Mouse (Mus musculus): ENCODE results near the gene Capn7.
A peak's percentile ranks its signal among the peaks of the same experiment; 100 is the strongest.

The Capn7 gene

DNA sequence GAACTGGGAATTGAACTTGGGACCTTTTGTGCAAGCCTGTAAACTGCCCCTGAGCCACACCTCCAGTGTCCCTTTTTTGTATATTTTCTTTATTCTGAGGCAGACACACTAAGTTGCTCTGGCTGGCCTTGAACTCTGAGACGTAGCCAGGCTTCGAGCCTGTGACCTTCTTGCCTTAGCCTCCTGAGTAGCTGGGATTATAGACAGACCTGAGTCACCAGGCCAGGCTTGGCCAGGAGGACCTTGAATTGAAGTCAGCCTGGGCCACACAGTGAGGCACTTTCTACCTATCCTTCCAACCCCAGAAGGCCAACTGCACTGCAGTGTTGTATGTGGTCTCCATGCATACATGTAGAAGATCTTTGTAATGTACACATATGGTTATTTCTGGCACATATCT is 60.0 kb downstream of the Capn7 start:
- peaks cover 16% of the 10 kb centered on the region for H3K36me3 ChIP-seq (ENCODE audit: control insufficient read depth, insufficient read depth, low read length, poor library complexity, severe bottlenecking)
- DNase-seq (ENCODE audit: low read depth, low spot score): no peak
- H3K27me3 ChIP-seq (ENCODE audit: control insufficient read depth, insufficient read depth, low read length, poor library complexity, severe bottlenecking): no peaks in the 10 kb centered on the region

DNA sequence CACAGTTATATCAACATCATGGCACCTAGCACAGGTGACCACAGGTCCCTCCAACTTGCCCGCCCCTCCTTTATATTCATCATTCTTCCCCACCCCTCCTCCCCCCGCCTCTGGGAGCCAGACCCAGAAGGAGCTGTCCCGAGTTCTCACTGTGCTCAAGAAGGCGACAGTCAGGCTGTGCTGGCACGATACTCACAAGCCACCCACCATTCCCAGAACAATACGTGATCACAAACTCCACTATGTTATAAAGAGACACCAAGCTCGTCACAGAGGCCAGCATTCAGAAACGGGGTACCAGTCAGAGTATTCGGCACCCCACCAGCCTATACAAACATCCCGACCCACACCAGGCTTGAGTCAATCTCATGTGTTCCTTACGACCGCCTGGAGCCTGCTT is 60.9 kb downstream of the Capn7 start:
- DNase-seq (ENCODE audit: low read depth, low spot score): no peak

DNA sequence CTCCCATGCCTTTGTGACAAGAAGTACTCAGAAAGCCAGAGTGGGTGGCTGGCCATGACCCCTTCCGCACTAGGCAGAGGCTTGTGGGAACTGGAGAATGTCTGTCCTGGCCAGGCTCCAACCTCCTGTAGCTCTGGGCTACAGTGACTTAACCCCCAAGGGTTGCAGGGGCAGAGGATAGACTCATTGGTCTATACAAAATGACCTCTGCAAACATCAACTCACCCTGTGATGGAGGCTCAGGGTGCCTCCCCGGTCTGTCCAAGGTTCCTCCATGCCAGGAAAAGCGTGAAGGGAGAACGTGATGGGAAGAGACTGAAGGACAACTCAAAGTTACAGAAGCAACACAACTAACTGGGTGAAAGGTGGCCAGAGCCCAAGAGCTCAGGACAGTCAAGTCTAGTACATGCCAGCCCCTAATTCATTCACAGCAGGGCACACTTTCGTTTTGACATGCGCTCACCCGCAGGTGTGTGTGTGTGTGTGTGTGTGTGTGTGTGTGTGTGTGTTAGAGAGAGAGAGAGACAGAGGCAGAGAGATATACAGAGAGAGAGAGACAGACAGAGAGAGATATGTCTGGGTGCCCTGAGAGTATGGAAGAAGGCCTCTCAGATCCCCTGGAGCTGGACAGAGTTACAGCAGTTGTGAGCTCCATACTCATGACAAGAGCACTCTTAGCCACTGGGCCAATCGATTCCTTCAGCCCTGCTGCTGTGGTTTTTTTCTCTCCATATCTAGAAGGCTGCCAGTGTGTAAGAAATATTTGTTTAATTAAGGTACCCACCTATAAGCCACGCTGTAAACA is 61.6 kb downstream of the Capn7 start:
- DNase-seq (ENCODE audit: low read depth, low spot score): no peak
- Histone ChIP-seq H3K27me3 (ENCODE audit: control insufficient read depth, insufficient read depth, low read length, poor library complexity, severe bottlenecking) (no peaks in the 10 kb centered on the region), H3K36me3 (ENCODE audit: control insufficient read depth, insufficient read depth, low read length, poor library complexity, severe bottlenecking) (peaks cover 18% of the 10 kb centered on the region)

More for the DNA sequence above, 60.9 kb downstream of the Capn7 start:
- Histone ChIP-seq H3K36me3 (ENCODE audit: control insufficient read depth, insufficient read depth, low read length, poor library complexity, severe bottlenecking) (peaks cover 18% of the 10 kb centered on the region), H3K27me3 (ENCODE audit: control insufficient read depth, insufficient read depth, low read length, poor library complexity, severe bottlenecking) (no peaks in the 10 kb centered on the region)

DNA sequence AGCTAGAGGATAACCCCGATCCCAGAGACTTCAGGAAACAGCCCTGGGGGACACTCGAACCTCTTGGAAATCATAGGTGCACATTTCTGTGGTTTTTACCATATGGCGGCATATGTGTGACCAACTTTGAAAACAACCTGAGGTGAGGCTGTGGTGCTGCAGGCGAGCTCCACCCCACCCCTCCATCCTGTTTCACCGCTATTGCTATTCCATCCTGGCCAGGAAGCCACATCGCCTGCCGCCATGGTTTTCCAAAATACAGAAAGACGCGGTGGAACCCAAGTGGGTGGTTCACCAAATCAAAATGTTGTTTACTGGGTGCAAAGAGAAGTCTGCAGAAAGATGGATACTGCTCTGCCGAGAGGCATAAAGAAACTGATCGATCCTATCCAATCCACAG is 62.4 kb downstream of the Capn7 start:
- DNase-seq (ENCODE audit: low read depth, low spot score): no peak
- Histone ChIP-seq H3K36me3 (ENCODE audit: control insufficient read depth, insufficient read depth, low read length, poor library complexity, severe bottlenecking) (peaks cover 15% of the 10 kb centered on the region), H3K27me3 (ENCODE audit: control insufficient read depth, insufficient read depth, low read length, poor library complexity, severe bottlenecking) (no peaks in the 10 kb centered on the region)

DNA sequence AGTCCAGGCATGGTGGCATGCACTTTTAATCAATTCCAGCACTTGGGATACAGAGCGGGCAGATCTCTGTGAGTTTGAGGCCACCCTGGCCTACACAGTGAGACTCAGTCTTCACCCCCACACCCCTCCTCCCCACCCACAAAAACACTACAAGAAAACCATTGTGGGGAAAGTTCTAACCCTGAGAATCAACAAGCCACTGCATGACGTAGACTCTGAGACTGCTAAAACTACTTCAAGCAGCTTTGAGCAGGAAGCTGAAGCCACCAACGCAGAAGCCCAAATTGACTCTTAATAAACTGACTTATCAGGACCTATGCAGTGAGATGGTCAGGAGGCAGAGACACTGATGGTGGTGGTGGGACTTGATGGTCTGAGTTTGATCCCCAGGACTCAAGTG is 62.8 kb downstream of the Capn7 start:
- no peak for DNase-seq (ENCODE audit: low read depth, low spot score)
- Histone ChIP-seq H3K36me3 (ENCODE audit: control insufficient read depth, insufficient read depth, low read length, poor library complexity, severe bottlenecking) (peaks cover 16% of the 10 kb centered on the region), H3K27me3 (ENCODE audit: control insufficient read depth, insufficient read depth, low read length, poor library complexity, severe bottlenecking) (no peaks in the 10 kb centered on the region)

DNA sequence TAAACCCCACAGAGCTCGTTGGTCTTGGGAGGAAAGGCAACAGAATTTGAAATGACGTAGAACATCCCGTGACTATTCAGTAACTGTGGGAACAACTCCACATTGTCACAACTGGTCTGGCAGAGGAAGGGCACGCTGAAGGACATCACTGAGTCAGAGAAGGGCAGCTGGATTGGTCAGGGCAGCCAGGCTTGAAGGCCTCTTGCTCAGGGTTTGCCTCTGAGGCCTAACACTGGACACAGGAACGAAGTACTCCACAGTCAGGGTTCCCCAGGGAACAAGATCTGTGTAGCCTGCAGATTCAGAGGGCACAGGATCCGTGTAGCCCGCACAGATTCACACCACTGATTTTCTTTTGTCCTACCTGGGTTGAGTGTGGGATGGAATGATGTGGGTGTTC is 63.8 kb downstream of the Capn7 start:
- Histone ChIP-seq H3K36me3 (ENCODE audit: control insufficient read depth, insufficient read depth, low read length, poor library complexity, severe bottlenecking) (peaks cover 16% of the 10 kb centered on the region), H3K27me3 (ENCODE audit: control insufficient read depth, insufficient read depth, low read length, poor library complexity, severe bottlenecking) (no peaks in the 10 kb centered on the region)
- no peak for DNase-seq (ENCODE audit: low read depth, low spot score)

DNA sequence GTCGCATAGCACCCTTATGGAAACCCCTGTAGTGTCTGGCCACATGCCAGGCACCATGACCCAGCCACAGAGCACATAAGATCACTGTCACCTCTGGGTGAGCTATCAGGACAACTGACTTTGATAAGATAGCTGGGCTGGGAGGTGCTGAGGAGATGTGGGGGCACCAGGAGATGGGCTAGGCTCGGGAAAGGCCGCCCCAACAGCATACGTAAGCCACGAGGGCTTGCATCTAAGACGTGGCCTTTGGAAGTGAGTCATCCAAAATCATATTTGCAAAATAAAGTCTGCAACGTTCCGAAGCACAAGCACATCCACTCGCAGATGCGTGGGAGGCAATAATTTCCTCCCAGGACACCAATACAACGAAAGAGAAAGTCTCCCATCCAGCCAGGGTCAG is 64.5 kb downstream of the Capn7 start:
- DNase-seq (ENCODE audit: low read depth, low spot score): no peak
- peaks cover 14% of the 10 kb centered on the region for H3K36me3 ChIP-seq (ENCODE audit: control insufficient read depth, insufficient read depth, low read length, poor library complexity, severe bottlenecking)
- no peaks in the 10 kb centered on the region for H3K27me3 ChIP-seq (ENCODE audit: control insufficient read depth, insufficient read depth, low read length, poor library complexity, severe bottlenecking)

DNA sequence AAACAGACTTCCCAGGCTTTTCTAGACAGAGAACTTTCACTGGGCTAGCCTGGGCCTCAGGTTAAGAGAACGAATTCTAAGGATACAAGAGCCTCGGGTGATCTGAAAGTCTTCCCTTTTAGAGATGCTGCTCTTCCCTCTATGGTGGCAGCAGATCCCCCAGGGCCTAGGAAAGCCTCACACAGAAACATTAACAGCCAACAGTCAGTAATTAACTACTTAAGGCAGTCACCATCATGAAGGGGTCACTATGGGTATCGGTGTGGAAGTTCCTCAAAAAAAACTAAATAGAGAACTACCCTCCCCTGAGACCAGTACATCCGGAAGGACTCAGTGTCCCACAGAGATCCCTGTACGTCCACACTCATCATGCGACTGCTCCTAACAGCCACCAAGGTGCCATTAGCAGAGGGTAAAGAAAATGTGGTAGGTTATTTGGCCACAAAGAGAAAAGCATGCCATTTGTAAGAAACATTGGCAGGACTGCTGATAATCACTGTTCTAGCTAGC is 65.5 kb downstream of the Capn7 start:
- Histone ChIP-seq H3K27me3 (ENCODE audit: control insufficient read depth, insufficient read depth, low read length, poor library complexity, severe bottlenecking) (no peaks in the 10 kb centered on the region), H3K36me3 (ENCODE audit: control insufficient read depth, insufficient read depth, low read length, poor library complexity, severe bottlenecking) (peaks cover 18% of the 10 kb centered on the region)
- peak; percentile 52 for DNase-seq (ENCODE audit: low read depth, low spot score)

DNA sequence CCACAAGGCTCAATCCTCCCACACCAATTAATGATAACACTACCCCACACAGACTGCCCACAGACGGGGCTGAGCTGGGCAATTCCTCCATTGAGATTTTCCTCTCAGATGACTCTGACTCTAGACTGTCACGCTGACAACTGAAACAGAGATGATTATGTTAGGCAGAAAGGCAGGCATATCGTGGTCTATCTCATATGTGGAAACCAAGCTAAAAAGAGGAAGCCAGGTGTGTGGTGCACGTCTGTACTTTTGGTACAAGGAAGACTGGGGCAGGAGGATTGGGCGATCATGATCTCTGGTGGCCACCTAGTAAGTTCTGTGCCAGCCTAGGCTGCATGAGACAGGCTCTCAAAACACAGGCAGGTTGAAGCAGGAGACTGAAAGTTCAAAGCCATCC is 66.3 kb downstream of the Capn7 start:
- DNase-seq (ENCODE audit: low read depth, low spot score): peak; percentile 74
- Histone ChIP-seq H3K27me3 (ENCODE audit: control insufficient read depth, insufficient read depth, low read length, poor library complexity, severe bottlenecking) (no peaks in the 10 kb centered on the region), H3K36me3 (ENCODE audit: control insufficient read depth, insufficient read depth, low read length, poor library complexity, severe bottlenecking) (peaks cover 17% of the 10 kb centered on the region)

DNA sequence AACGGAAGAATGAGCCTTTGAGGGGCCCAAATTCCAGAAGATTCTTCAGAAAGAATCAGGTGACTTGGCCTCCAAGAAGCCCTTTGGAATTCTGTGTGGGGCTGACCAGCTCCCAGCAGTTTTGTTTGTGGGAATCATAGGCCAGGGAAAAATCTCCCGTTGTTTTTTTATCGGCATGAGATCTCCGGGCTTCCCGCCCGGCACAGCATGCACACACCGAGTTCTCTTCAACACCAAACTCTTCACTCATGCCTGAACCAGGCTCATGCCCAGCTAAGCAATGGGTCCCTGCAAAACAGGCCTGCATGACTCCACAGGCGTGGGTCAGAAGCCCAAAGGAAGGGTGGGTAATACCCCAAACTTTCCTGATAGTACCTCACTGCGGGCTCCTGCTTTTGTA is 67.1 kb downstream of the Capn7 start:
- H3K27me3 ChIP-seq (ENCODE audit: control insufficient read depth, insufficient read depth, low read length, poor library complexity, severe bottlenecking): no peaks in the 10 kb centered on the region
- no peak for DNase-seq (ENCODE audit: low read depth, low spot score)
- peaks cover 18% of the 10 kb centered on the region for H3K36me3 ChIP-seq (ENCODE audit: control insufficient read depth, insufficient read depth, low read length, poor library complexity, severe bottlenecking)

DNA sequence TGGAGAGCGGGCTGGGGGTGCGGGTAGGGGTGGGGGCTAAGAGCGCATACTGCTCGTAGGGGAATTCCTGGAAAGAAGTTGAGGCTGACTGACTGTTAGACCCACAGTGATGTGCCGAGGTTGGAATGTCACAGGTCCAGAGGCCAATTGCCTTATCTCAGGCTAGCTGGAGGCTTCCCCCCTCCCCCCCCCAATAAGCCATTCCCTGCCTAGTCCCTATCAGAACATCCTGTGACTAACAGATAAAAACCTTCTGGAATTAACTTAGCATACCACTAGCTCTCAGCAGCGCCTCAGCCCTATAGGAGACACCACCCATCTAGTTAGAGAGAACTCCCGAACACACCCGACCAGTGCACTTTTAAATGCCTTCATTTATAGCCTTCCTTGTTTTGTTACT is 67.6 kb downstream of the Capn7 start:
- Histone ChIP-seq H3K36me3 (ENCODE audit: control insufficient read depth, insufficient read depth, low read length, poor library complexity, severe bottlenecking) (peaks cover 22% of the 10 kb centered on the region), H3K27me3 (ENCODE audit: control insufficient read depth, insufficient read depth, low read length, poor library complexity, severe bottlenecking) (no peaks in the 10 kb centered on the region)
- DNase-seq (ENCODE audit: low read depth, low spot score): no peak

DNA sequence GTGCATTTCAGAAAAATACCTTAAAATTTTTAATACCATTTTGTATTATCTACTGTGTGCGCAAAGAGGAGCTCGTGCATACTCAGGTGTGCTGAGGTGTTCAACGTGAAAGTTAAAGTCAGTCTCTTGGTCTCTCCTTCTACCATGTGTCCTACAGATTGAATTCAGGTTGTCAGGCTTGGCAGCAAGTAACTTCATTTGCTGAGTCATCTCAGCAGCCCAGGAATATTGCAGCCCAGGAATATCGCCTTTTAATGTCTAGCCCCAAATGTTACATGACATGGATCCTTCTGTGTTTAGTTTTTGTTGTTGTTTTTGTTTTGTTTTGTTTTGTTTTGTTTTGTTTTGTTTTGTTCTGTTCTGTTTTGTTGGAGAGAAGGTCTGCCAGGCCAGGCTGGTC is 68.2 kb downstream of the Capn7 start:
- H3K36me3 ChIP-seq (ENCODE audit: control insufficient read depth, insufficient read depth, low read length, poor library complexity, severe bottlenecking): peaks cover 21% of the 10 kb centered on the region
- no peaks in the 10 kb centered on the region for H3K27me3 ChIP-seq (ENCODE audit: control insufficient read depth, insufficient read depth, low read length, poor library complexity, severe bottlenecking)
- DNase-seq (ENCODE audit: low read depth, low spot score): no peak

DNA sequence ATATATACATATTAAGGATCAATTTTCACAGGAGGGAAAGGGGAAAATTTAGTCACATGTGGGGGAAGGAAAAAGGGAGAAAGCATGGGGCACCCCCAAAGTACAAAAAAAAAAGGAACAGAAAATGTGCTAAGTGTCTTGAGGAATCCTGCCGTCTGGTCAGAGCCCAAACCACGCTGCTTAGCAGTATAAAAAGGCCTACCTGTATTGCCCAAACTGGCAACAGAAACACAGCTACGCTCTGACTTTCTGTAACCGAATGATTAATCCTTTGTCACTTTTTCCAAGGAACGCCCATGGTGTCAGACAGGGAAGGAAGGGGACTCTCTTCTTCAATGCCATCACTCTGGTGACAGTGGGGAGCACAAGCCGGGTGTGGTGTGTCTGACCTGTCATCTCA is 69.2 kb downstream of the Capn7 start:
- H3K27me3 ChIP-seq (ENCODE audit: control insufficient read depth, insufficient read depth, low read length, poor library complexity, severe bottlenecking): no peaks in the 10 kb centered on the region
- H3K36me3 ChIP-seq (ENCODE audit: control insufficient read depth, insufficient read depth, low read length, poor library complexity, severe bottlenecking): peaks cover 20% of the 10 kb centered on the region
- no peak for DNase-seq (ENCODE audit: low read depth, low spot score)

DNA sequence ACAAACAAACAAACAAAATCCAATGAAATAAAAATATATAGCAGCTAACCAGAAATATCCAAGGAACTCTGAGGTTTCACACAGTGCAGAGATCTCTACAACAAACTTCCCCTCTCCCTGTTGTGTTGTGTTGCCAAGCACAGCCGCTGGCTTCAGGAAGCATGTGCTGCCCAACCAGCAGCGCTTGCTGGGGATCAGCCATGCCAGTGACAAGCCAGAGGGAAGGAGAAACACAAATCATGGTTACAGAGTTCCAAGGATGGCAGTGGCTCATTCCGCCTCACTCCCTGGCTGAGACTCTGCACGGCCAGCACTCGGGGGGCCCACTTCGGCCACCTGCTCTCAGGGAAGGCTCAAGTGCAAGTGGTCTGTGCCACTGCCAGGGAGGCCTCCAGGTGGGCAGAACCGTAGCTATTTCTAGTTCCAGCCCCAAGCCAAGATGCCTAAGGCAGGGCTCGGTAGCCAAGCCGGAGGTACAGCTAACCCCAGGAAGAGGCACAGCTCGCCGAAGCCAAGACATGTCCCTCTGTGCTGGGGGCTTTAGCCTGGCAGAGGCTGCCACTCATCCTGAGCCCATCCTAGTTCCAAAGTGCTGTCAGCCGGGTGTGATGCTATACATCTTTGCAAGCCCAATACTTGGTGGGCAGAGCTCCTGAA is 69.8 kb downstream of the Capn7 start:
- Histone ChIP-seq H3K27me3 (ENCODE audit: control insufficient read depth, insufficient read depth, low read length, poor library complexity, severe bottlenecking) (no peaks in the 10 kb centered on the region), H3K36me3 (ENCODE audit: control insufficient read depth, insufficient read depth, low read length, poor library complexity, severe bottlenecking) (peaks cover 23% of the 10 kb centered on the region)
- DNase-seq (ENCODE audit: low read depth, low spot score): no peak

DNA sequence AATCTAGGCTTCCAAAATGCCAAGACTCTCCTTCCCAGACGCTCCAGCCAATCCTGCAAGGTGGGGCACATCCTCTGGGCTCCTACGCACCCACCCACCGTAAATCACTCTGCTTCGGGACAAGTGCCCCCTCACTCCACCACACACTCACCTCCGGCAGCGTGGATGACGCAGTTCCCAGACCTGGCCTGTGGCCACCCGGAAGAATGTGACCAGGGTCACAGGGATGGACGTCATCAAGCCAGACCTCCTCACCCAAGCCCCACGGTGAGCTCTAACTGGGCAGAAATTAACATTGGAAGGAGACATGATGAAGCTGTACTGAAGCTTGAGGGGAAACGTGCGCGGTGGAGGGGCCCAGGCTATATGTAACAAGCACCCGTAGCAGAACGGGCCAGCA is 70.8 kb downstream of the Capn7 start:
- no peaks in the 10 kb centered on the region for H3K27me3 ChIP-seq (ENCODE audit: control insufficient read depth, insufficient read depth, low read length, poor library complexity, severe bottlenecking)
- no peak for DNase-seq (ENCODE audit: low read depth, low spot score)
- peaks cover 29% of the 10 kb centered on the region for H3K36me3 ChIP-seq (ENCODE audit: control insufficient read depth, insufficient read depth, low read length, poor library complexity, severe bottlenecking)
